Mouse (Mus musculus) A20 (cell line): ENCODE measurements at regions not wholly inside any gene's neighbourhood (a gene's known extent, or its start where the extent isn't known, plus 50 kb on each side); places are given as distances from the start of the nearest gene placed in this dataset.
A peak's percentile ranks its signal among the peaks of the same experiment; 100 is the strongest.

ENCODE experiments used
- DNase-seq: peaks from one replicate; pipeline ENCODE4 v3.0.0-alpha.2; 2011; ENCODE audit warnings: low read depth, low spot score

DNA sequence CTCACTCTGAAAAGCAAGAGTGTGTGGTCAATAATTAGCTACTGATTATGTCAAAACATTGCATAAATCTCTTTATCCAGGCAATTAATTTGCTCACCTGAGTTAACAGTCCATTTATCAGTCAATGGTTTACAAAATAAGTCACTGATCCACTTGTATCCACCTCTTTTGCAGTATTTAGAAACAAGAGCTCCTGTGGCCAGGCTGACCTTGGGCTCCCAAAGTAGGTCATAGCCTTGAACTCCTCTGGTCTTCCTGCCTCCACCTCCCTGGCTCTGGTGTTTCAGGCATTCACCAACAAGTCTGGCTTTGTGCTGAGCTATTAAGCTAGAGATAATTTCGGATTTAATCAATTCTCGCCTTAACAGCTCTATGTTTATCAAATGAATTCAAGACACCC lies 675.8 kb upstream of the Tmem132c start:
- DNase-seq, result no peak

GRCm38 (mm10) chr5:126566226-126566625 lies 675.4 kb upstream of the Tmem132c start:
- DNase-seq, result no peak

DNA sequence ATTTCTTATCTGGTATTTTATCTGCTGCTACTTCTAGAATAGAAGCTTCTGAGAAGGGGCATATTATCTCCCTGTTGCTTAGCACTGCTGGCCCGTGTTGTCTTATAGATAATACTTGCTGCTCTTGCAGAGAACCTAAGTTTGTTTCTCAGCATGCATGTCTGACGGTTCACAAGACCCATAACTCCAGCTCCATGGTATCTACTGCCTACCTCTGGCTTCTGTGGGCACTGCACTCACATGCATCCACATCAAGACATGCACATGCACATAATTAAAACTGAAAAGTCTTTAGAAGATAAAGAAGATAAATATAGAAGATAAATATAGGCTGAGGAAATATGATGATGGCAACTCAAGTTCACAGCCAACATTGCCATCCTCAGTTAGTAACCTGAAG lies 667.8 kb upstream of the Tmem132c start:
- no peak for DNase-seq

GRCm38 (mm10) chr5:126597786-126598330 lies 643.8 kb upstream of the Tmem132c start:
- no peak for DNase-seq

DNA sequence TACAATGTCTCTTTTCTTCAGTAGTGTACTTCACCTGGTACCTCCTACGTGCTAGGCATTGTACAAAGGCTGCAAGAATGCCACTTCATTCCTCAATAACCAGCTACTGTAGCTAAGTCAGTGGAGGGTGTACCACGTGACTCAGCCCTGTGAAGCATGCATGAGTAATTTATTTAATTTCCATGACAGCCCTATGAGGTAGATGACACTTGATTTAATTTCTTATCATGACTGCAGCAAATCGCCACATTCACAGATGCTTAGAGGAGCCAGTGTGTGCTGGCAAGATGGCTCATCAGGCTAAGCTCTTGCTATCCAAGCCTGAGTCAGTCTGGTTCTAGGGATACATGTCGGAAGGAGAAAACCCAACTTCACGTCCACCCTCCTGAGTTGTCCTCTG lies 642.0 kb upstream of the Tmem132c start:
- no peak for DNase-seq

DNA sequence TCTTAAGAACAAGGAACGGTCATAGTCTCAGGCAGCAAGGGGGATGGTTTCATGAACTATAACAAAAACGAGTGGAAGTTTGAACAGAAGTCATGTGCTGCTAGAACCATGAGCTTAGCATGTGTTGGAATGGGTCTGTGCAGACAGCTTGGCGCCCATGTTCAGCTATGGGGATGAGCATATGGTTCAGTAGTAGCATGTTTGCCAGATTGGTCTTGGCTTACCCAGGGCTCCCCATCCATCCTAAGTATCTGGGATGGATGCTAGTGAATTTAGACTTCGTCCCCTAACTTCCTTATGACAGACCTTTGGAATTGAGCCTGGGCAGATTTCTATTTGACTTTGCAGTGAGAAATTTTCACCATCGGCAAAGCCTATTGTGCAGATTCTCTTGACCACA lies 634.9 kb upstream of the Tmem132c start:
- no peak for DNase-seq

DNA sequence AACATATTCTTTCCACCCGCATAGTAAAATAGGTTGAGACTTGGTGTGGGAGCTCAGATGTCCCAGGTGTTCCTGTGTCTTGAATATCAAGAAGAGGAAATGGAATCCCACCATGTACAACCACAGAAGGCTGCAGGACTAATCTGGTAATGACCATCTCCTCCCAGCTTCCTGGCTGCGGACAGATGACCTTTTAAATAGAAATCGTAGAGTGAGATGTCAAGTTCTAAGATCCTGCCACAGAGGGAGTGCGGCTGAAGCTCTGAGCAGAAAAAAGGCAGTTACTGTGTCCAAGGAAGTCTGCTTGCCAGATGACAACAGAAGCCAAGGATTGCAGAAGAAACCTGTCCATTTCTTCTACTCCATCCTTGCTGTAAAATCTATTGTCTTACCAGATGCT lies 629.0 kb upstream of the Tmem132c start:
- no peak for DNase-seq

- no peak for DNase-seq
Measured at GRCm38 (mm10) chr5:126622551-126622950, 619.1 kb upstream of the Tmem132c start.

DNA sequence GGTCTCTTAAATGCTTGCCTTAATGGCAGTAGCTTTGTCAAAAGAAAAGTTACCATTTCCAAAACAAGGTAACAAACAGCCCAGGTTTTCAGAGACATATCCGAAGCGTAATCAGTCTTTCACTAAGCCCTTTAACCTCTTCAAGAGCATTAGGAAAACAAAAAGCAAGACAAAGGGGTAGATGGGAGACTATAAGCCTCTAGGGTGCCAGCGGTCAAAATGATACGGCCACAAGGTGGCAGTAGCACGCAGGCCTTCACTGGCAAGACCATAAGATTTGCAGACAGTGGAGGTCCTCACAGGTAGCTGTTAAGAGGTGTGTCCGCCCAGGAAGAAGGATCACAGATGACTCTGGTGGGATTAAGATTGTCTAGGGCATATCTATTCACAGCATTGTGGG lies 618.4 kb upstream of the Tmem132c start:
- no peak for DNase-seq

GRCm38 (mm10) chr5:126629826-126630225 lies 611.8 kb upstream of the Tmem132c start:
- DNase-seq, result no peak

DNA sequence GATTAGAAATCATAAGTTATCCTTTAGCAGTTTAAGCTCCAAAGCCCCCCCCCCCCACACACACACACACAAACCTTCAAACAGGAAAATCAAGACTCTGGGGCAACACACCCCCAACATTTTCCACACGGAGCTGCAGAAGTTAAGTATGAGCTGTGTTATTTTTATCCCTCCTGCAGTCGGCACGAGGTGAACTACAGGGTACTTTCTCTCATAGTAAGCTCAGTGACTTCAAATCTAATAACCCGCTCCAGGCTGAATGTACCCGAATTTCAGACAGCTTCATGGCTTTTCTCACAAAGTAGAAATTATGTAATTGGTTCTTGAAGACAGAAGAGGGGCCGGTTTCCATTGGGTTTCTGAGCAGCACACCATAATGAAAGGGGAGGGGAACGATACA lies 591.2 kb upstream of the Tmem132c start:
- DNase-seq, result no peak

DNA sequence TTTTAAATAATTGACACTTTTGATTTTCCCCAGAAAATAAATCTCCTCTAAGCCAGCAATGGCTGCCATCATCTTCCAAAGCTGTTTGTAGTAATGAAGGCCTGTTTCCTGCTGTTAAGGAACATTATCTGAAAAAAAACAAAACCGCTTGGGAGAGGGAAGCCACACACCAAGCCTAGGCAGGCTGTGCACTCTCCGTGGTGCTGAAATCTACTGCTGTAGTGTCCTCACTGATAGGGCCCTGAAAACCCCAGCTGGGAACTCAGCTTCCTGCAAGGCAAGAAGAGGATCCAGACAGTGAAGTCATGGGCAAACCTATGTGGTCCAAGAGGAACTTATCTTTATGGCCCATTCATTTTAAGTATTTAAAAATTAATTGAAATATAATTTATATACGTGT lies 590.2 kb upstream of the Tmem132c start:
- no peak for DNase-seq

DNA sequence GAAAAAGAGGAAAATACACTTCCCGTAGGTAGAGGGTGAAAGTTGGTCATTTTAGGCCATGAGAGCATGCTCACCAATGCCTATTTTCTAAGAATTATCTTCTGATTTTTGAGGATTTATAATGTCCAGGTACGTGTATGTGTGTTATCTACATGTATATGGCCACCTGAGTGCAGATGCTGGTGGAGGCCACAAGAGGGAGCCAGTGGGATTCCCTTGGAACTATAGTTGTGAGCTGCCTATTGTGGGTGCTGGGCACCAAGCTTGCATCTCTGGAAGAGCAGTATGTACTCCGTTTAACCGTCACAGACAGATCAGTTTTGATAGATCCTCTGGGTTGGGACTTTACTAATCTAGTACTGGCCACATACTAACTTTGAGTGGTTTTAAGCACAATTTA lies 579.0 kb upstream of the Tmem132c start:
- DNase-seq, result no peak

GRCm38 (mm10) chr5:126671156-126671555 lies 570.5 kb upstream of the Tmem132c start:
- DNase-seq, result peak; percentile 1

DNA sequence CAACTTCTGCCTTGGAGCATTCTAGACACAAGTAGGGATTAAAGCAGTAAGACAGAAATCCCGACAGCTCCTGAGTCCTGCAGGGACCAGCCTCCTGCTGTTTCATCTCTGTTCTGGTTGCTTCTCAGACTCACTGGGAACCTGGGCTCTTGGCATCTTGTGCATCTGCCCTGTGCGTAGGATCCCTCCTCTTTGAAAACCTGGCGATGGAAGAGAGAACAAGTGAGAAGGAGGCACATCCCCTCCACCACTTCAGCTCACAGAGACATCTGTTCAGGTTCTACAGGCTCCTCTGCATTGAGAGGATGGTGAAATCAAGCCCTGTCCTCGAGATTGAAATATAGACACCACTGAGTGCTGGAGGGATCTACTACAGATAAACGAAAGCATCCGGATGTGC lies 561.3 kb upstream of the Tmem132c start:
- DNase-seq, result no peak

- no peak for DNase-seq
Measured at GRCm38 (mm10) chr5:126699314-126699713, 542.3 kb upstream of the Tmem132c start.

GRCm38 (mm10) chr5:126703516-126704282 lies 537.9 kb upstream of the Tmem132c start:
- DNase-seq, result no peak

- DNase-seq, result no peak
Measured at GRCm38 (mm10) chr5:126705871-126706270, 535.7 kb upstream of the Tmem132c start.

- DNase-seq, result no peak
Measured at GRCm38 (mm10) chr5:126706701-126707100, 534.9 kb upstream of the Tmem132c start.

DNA sequence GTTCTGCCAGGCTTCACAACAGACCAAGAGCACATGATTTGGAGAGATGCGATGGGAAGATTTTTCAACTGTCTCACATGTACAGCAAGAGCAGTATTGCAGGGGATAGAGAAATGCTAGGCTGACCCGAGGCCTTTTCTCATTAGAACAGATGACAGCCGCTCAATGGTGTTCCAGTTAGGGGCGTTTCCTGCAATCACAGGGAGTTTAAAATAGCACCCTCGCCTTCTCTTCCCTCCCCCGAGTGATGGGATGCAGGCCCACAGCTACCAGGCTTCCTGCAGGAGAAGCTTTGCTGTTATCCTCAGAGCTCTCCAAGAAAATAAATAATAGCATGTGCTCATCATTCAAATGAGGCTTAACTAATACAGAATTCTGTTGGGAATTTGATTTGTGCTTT lies 526.9 kb upstream of the Tmem132c start:
- DNase-seq, result no peak

DNA sequence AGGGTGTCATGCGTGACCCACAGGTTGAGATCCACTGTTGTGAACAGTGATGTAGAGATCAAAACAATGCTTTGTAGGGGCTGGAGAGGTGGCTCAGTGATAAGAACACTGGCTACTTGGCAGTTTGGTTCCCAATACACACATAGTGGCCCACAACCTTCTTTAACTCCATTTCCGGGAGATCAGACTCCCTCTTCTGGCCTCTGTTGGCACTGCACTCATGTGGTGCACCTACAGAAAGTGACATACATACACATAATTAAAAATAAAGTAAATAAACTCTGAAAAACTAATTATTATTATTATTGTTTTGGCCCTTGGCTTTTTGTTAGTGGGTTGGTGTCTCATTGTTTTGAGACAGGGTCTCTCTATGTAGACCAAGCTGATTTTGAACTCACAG lies 523.2 kb upstream of the Tmem132c start:
- DNase-seq, result no peak

- no peak for DNase-seq
Measured at GRCm38 (mm10) chr5:126721300-126721699, 520.3 kb upstream of the Tmem132c start.
